Mouse (Mus musculus): ENCODE data around the gene Commd4. TPM values are rescaled to one million over a fixed set of nuclear protein-coding genes. Genes with fewer than 3 reads are reported as not detected.
A peak's percentile ranks its signal among the peaks of the same experiment; 100 is the strongest.
"Not testable (repeated sequence)": the region's sequence is repeated elsewhere in the genome, so short reads cannot be mapped to it uniquely, and the experiment has no call there.

Commd4 gene
- 77.9 and 91.6 TPM in 2 replicates for polyA plus RNA-seq (2016; fragmentation: Nextera tagmentation; extraction: Ambion mirVana)

DNA sequence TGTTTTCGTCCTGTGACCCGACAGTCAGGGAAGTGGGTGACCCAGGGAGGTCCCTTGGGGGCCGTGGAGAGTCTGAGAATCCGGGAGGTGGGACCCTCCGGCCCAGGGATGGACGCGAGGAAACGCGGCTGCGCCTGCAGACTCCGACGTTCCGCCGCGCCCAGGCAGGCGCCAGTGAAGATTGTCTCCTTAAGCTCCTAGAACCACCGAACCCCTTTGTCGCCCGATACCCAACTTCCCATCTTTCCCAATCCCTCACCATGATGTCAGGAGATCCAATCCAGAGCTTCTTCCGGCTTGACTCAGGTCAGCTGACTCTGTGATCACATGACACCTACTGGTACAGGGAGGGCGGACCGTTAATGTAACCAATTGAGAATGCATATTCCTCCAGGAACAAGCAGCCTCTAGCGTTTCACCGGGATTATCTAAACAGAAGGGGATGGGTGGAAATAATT is at the start of gene Commd4:
Gene Commd4 (minus strand): TSS at position 319 of the 458 bp plus-strand sequence.
- H3K27me3 ChIP-seq, result no peaks in the 10 kb centered on the region
- no peak within 1 kb of the TSS for H3K27ac ChIP-seq
- H3K9ac ChIP-seq (replicated peaks), result peak within 1 kb of the TSS; percentile 67
- H3K9me3 ChIP-seq, result no peaks in the 10 kb centered on the region
- 0% methylated on average over 24 of the region's 24 CpGs for WGBS
- ATAC-seq (ENCODE audit: insufficient number of reproducible peaks, insufficient read depth, low FRiP score, low TSS enrichment, low read depth), result peak; percentile 80
- peaks cover 21% of the 10 kb centered on the region; the same call in 1 of the 2 replicates for H3K36me3 ChIP-seq
- H3K4me3 ChIP-seq (replicated peaks), result peak within 1 kb of the TSS; percentile 66
- H3K4me2 ChIP-seq, result peak within 1 kb of the TSS; percentile 84
- H3K4me1 ChIP-seq (replicated peaks), result peaks cover 11% of the 10 kb centered on the region

GRCm38 (mm10) chr9:57206896-57207295 is 48.8 kb upstream of the Commd4 start:
- Histone ChIP-seq H3K4me3 (replicated peaks) (no peak overlapping the region), H3K4me1 (replicated peaks) (0 out of 2 replicates have a peak, but pooled peaks cover 1% of the 10 kb centered on the region), H3K27me3 (no peaks in the 10 kb centered on the region), H3K36me3 (no peaks in the 10 kb centered on the region), H3K9me3 (no peaks in the 10 kb centered on the region), H3K9ac (replicated peaks) (no peak overlapping the region), H3K4me2 (no peak overlapping the region), H3K27ac (no peak overlapping the region)
- WGBS, result 75% methylated on average over 2 of the region's 2 CpGs
- ATAC-seq (ENCODE audit: insufficient number of reproducible peaks, insufficient read depth, low FRiP score, low TSS enrichment, low read depth), result no peak

GRCm38 (mm10) chr9:57203571-57203970 is 45.4 kb upstream of the Commd4 start:
- H3K27ac ChIP-seq; H3K9me3 ChIP-seq; H3K4me1 ChIP-seq (replicated peaks); H3K4me3 ChIP-seq (replicated peaks); ATAC-seq (ENCODE audit: insufficient number of reproducible peaks, insufficient read depth, low FRiP score, low TSS enrichment, low read depth); H3K27me3 ChIP-seq; H3K36me3 ChIP-seq; H3K9ac ChIP-seq (replicated peaks); H3K4me2 ChIP-seq: not testable (repeated sequence)
- 85% methylated on average over 13 of the region's 13 CpGs for WGBS

DNA sequence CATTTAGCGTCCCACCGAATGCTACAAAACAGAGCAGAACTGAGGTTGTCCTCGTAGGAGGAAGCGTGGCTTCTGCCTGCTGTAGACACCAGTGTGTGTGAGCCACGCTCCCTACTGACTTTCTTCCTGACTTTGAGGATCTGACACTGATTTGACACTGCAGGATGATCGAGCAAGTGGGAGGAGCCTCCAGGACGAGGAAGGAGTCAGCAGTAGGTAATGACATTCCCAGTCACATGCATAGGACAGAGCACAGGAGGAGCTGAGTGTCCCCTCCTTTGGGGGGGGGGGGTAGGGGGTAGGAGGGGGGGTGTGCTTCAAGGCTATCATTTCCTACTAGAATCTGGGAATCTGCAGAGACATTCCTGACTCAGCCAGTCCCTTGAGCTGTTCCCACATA is 44.9 kb upstream of the Commd4 start:
- no peak overlapping the region for H3K27ac ChIP-seq
- no peak overlapping the region for H3K9ac ChIP-seq (replicated peaks)
- WGBS, result 79% methylated on average over 7 of the region's 7 CpGs
- ATAC-seq (ENCODE audit: insufficient number of reproducible peaks, insufficient read depth, low FRiP score, low TSS enrichment, low read depth), result no peak
- H3K27me3 ChIP-seq, result no peaks in the 10 kb centered on the region
- no peaks in the 10 kb centered on the region for H3K9me3 ChIP-seq
- H3K4me2 ChIP-seq, result no peak overlapping the region
- no peaks in the 10 kb centered on the region for H3K36me3 ChIP-seq
- H3K4me3 ChIP-seq (replicated peaks), result no peak overlapping the region
- H3K4me1 ChIP-seq (replicated peaks), result no peaks in the 10 kb centered on the region

GRCm38 (mm10) chr9:57197414-57197813 is 39.3 kb upstream of the Commd4 start:
- H3K9me3 ChIP-seq, result no peaks in the 10 kb centered on the region
- no peak overlapping the region for H3K4me2 ChIP-seq
- no peak overlapping the region for H3K9ac ChIP-seq (replicated peaks)
- H3K36me3 ChIP-seq, result no peaks in the 10 kb centered on the region
- H3K4me1 ChIP-seq (replicated peaks), result no peaks in the 10 kb centered on the region
- 76% methylated on average over 8 of the region's 8 CpGs for WGBS
- H3K27ac ChIP-seq, result no peak overlapping the region
- ATAC-seq (ENCODE audit: insufficient number of reproducible peaks, insufficient read depth, low FRiP score, low TSS enrichment, low read depth), result no peak
- no peaks in the 10 kb centered on the region for H3K27me3 ChIP-seq
- H3K4me3 ChIP-seq (replicated peaks), result no peak overlapping the region

GRCm38 (mm10) chr9:57196708-57197107 is 38.6 kb upstream of the Commd4 start:
- ATAC-seq (ENCODE audit: insufficient number of reproducible peaks, insufficient read depth, low FRiP score, low TSS enrichment, low read depth), result no peak
- H3K9ac ChIP-seq (replicated peaks), result no peak overlapping the region

GRCm38 (mm10) chr9:57168411-57168810 is 10.3 kb upstream of the Commd4 start:
- Histone ChIP-seq H3K4me3 (replicated peaks) (no peak overlapping the region), H3K4me1 (replicated peaks) (no peaks in the 10 kb centered on the region), H3K4me2 (no peak overlapping the region), H3K27ac (no peak overlapping the region), H3K9me3 (no peaks in the 10 kb centered on the region), H3K36me3 (no peaks in the 10 kb centered on the region), H3K27me3 (no peaks in the 10 kb centered on the region), H3K9ac (replicated peaks) (no peak overlapping the region)
- no peak for ATAC-seq (ENCODE audit: insufficient number of reproducible peaks, insufficient read depth, low FRiP score, low TSS enrichment, low read depth)
- 84% methylated on average over 5 of the region's 5 CpGs for WGBS

More at GRCm38 (mm10) chr9:57196708-57197107, 38.6 kb upstream of the Commd4 start:
- WGBS, result 81% methylated on average over 3 of the region's 3 CpGs
- H3K4me3 ChIP-seq (replicated peaks), result no peak overlapping the region
- H3K9me3 ChIP-seq, result no peaks in the 10 kb centered on the region
- H3K4me1 ChIP-seq (replicated peaks), result no peaks in the 10 kb centered on the region
- H3K36me3 ChIP-seq, result no peaks in the 10 kb centered on the region
- no peak overlapping the region for H3K4me2 ChIP-seq
- H3K27ac ChIP-seq, result no peak overlapping the region
- H3K27me3 ChIP-seq, result no peaks in the 10 kb centered on the region

- no peaks in the 10 kb centered on the region for H3K27me3 ChIP-seq
- no peaks in the 10 kb centered on the region for H3K9me3 ChIP-seq
- ATAC-seq (ENCODE audit: insufficient number of reproducible peaks, insufficient read depth, low FRiP score, low TSS enrichment, low read depth), result no peak
- H3K4me2 ChIP-seq, result no peak overlapping the region
- 88% methylated on average over 2 of the region's 2 CpGs for WGBS
- no peak overlapping the region for H3K4me3 ChIP-seq (replicated peaks)
- no peaks in the 10 kb centered on the region for H3K36me3 ChIP-seq
- no peak overlapping the region for H3K9ac ChIP-seq (replicated peaks)
- H3K27ac ChIP-seq, result no peak overlapping the region
- H3K4me1 ChIP-seq (replicated peaks), result no peaks in the 10 kb centered on the region
Measured at GRCm38 (mm10) chr9:57166173-57166572, 8.0 kb upstream of the Commd4 start.

GRCm38 (mm10) chr9:57163137-57163536 is 5.0 kb upstream of the Commd4 start:
- H3K4me3 ChIP-seq (replicated peaks), result no peak overlapping the region
- no peaks in the 10 kb centered on the region for H3K9me3 ChIP-seq
- H3K27ac ChIP-seq, result no peak overlapping the region
- no peak overlapping the region for H3K9ac ChIP-seq (replicated peaks)
- no peak overlapping the region for H3K4me2 ChIP-seq
- H3K36me3 ChIP-seq, result no peaks in the 10 kb centered on the region
- WGBS, result 30% methylated on average over 2 of the region's 2 CpGs
- no peak for ATAC-seq (ENCODE audit: insufficient number of reproducible peaks, insufficient read depth, low FRiP score, low TSS enrichment, low read depth)
- no peaks in the 10 kb centered on the region for H3K27me3 ChIP-seq
- H3K4me1 ChIP-seq (replicated peaks), result no peaks in the 10 kb centered on the region

DNA sequence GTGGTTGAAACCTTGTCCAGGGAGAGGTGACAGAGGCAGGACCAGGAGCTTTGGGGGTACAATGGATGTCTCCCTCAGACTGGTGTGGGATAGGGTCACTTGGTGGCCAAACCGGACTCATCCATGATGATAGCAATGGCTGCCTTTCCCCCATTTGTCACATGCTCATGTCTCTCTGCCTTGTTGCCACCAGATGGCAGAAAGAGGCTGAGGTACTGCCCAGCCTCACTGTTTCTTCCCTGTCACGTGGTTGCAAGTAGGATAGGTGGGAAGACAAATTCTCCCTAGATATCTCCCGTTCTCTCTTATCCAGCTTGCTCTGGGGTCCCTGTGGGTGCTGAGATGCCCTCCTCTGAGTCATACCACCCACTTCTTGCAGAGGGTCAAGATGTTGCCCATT is 4.4 kb upstream of the Commd4 start:
- WGBS, result 23% methylated on average over 3 of the region's 3 CpGs
- Histone ChIP-seq H3K27me3 (no peaks in the 10 kb centered on the region), H3K4me2 (no peak overlapping the region), H3K27ac (no peak overlapping the region), H3K36me3 (no peaks in the 10 kb centered on the region), H3K9me3 (no peaks in the 10 kb centered on the region), H3K4me1 (replicated peaks) (peaks cover 2% of the 10 kb centered on the region), H3K9ac (replicated peaks) (no peak overlapping the region), H3K4me3 (replicated peaks) (no peak overlapping the region)
- ATAC-seq (ENCODE audit: insufficient number of reproducible peaks, insufficient read depth, low FRiP score, low TSS enrichment, low read depth), result no peak

DNA sequence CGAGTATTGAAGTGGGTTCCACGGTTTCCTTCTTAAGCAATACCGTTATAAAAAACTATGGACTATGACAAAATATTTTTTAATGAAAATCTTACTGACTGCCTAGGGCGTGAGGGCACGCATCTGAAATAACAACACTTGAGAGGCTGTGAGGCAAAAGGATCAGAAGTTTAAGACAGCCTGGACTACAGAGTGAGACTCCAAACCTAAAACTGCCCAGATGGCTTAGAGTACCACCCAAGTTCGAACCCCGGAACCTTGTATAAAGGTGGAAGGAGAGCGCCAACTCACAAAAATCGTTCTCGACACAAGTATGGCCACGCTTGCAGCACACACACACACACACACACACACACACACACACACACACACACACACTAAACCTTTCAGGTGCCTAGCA is 375 bp upstream of the Commd4 start:
- Histone ChIP-seq H3K4me2 (peak overlapping the region; percentile 84), H3K4me3 (replicated peaks) (peak overlapping the region; percentile 66), H3K4me1 (replicated peaks) (peaks cover 11% of the 10 kb centered on the region), H3K36me3 (peaks cover 21% of the 10 kb centered on the region; the same call in 1 of the 2 replicates), H3K9me3 (no peaks in the 10 kb centered on the region), H3K27me3 (no peaks in the 10 kb centered on the region), H3K9ac (replicated peaks) (0 out of 2 replicates have a peak overlapping the region, but pooled peaks have one; percentile 67), H3K27ac (no peak overlapping the region)
- 45% methylated on average over 11 of the region's 11 CpGs for WGBS
- ATAC-seq (ENCODE audit: insufficient number of reproducible peaks, insufficient read depth, low FRiP score, low TSS enrichment, low read depth), result no peak

- Histone ChIP-seq H3K4me1 (replicated peaks) (peaks cover 11% of the 10 kb centered on the region), H3K36me3 (peaks cover 21% of the 10 kb centered on the region; the same call in 1 of the 2 replicates), H3K9ac (replicated peaks) (peak overlapping the region; percentile 67), H3K27me3 (no peaks in the 10 kb centered on the region), H3K4me3 (replicated peaks) (peak overlapping the region; percentile 66), H3K9me3 (no peaks in the 10 kb centered on the region), H3K4me2 (peak overlapping the region; percentile 84), H3K27ac (no peak overlapping the region)
- 36% methylated on average over 13 of the region's 13 CpGs for WGBS
- ATAC-seq (ENCODE audit: insufficient number of reproducible peaks, insufficient read depth, low FRiP score, low TSS enrichment, low read depth), result no peak
Measured at GRCm38 (mm10) chr9:57157499-57157898, 632 bp downstream of the Commd4 start.
